Mouse (Mus musculus) kidney, adult 2 months (tissue): Measurements from ENCODE around the gene Gm10134. TPM values are rescaled to one million over a fixed set of nuclear protein-coding genes. Genes with fewer than 3 reads are reported as not detected.

Source experiments
- DNase-seq: peaks from one replicate; pipeline ENCODE4 v3.0.0; 2021
- H3K27ac ChIP-seq: fragments of 200-500 bp; 2 replicates; pipeline ENCODE4 v1.5.1; 2012; ENCODE audit warnings: low read depth, low read length, control low read depth, inconsistent platforms; ENCODE audit not compliant: insufficient read depth
- H3K27me3 ChIP-seq: fragments of 200-500 bp; replicated peaks from 2 replicates; pipeline ENCODE4 v1.6.1; 2012; ENCODE audit warnings: mild to moderate bottlenecking, moderate library complexity, low read length, inconsistent platforms; ENCODE audit not compliant: control insufficient read depth, insufficient read depth
- H3K36me3 ChIP-seq: fragments of 200-500 bp; 2 replicates; pipeline ENCODE4 v1.6.1; 2012; ENCODE audit warnings: mild to moderate bottlenecking, moderate library complexity, low read length, inconsistent platforms; ENCODE audit not compliant: control insufficient read depth, insufficient read depth
- H3K4me1 ChIP-seq: fragments of 200-500 bp; 2 replicates; pipeline ENCODE4 v1.6.1; 2011; ENCODE audit warnings: low read length; ENCODE audit not compliant: control insufficient read depth, insufficient read depth
- H3K4me3 ChIP-seq: fragments of 200-500 bp; 2 replicates; pipeline ENCODE4 v1.5.1; 2011; ENCODE audit warnings: mild to moderate bottlenecking, low read depth, low read length, control low read depth; ENCODE audit not compliant: insufficient read depth
- CTCF ChIP-seq: fragments of 200-500 bp; conservative IDR thresholded peaks from 2 replicates; pipeline ENCODE4 v1.5.1; 2011; ENCODE audit warnings: low read depth, mild to moderate bottlenecking, control low read depth, low read length, moderate library complexity, mixed read lengths; ENCODE audit not compliant: insufficient read depth, insufficient read length
- POLR2A ChIP-seq: fragments of 200-500 bp; IDR thresholded peaks from one replicate; pipeline ENCODE4 v1.6.1; 2011; ENCODE audit warnings: low read depth, low read length, control low read depth
- WGBS: fragments of 180-500 bp; shearing (Covaris S2); methylation state at CpG from one replicate; pipeline ENCODE4 v1.1.7; 2018; 5-methylcytosine and 5-hydroxymethylcytosine counted together
- polyA plus RNA-seq: library from polyadenylated mRNA; depleted of rRNA; stranded (reverse); fragments of >200 nt; gene quantifications from 2 replicates; pipeline ENCODE4 v1.2.3, GENCODE M21; 2012

Gm10134 gene
- polyA plus RNA-seq, 1 experiment: 0.33 TPM

DNA sequence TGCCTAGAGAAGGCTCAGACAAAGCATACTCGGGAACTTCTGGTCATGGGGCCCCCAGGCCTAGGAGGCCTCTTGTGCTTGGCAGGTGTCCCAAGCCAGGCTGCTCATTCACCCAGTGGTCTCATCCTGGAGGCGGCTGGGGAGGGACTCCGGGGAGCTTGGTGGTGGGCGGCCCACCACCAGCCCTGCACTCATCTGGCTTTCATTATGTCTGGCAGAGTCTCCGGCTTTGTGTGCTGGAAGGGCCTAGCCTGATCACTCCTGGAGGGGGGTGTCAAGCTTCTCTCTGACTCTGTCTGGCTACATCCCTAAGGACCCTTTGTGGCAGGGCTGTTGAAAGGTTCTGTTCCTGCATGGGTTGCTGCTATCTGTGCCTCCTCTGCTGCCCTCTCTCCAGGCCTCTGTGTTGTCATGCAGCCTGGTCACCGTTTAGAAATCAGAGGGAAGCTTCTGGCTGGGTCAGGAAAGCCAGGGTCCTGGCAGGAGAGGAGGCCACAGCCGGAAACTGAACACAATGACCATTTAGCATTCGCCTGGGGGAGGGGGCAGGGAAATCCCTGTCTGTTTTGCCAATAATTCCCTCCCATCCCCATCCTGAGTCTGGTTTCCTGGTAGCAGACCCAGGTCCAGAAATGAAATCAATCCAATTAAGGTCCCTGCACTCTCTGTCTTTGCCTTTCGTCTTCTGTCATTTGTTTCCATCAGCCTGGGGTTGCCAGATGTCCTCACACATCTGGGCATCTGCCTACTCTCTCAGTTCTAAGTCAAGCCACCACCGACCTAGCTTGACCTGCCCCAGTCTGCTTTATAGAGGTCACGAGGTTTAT lies 28.8 kb downstream of the Gm10134 start:
- DNase-seq: peak; percentile 73
- 54% methylated on average over 11 of the region's 11 CpGs for WGBS
- peak overlapping the region; percentile 52; the same call in 1 of the 2 replicates for H3K27ac ChIP-seq
- no peaks in the 10 kb centered on the region for H3K27me3 ChIP-seq
- TF ChIP-seq POLR2A (no peak), CTCF (no peak)
- H3K4me1 ChIP-seq: peaks cover 7% of the 10 kb centered on the region; the same call in 1 of the 2 replicates
- H3K4me3 ChIP-seq: no peak overlapping the region; the same call in 1 of the 2 replicates
- no peaks in the 10 kb centered on the region for H3K36me3 ChIP-seq

DNA sequence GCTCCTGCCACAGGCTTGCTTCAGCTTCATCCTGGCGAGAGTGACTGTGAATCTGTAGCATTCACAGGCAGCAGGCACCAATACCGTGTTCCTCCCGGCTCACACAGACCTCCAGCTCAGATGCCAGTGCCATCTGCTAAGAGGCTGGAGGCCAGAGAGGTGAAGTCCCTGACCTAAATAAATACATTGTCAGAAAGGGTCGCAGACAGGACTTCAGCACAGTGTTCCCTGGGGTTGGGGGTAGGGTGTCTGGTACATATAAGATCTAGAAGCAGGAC lies 29.3 kb downstream of the Gm10134 start:
- peaks cover 7% of the 10 kb centered on the region for H3K4me1 ChIP-seq
- WGBS: 50% methylated on average over 4 of the region's 4 CpGs

DNA sequence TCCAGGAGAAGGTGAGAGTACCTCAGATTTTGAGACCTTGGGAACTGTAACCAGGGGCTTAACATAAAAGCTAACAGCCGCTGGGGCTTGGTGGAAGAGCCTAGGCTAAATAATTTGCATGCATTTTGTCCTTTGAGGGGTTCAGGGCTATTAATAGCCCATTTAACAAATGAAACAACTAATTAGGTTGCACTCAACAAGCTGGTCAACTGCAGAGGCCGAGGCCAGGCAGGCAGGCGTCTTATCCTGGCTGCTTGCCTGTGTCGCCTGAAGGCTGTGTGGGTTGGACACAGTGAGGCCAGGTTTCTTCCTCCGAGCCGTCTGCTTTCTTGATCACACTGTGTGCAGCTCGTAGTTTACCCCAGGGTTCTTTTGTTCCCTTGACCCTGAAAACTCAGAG lies 29.8 kb downstream of the Gm10134 start:
- no peak for DNase-seq
- H3K27ac ChIP-seq: no peak overlapping the region
- H3K27me3 ChIP-seq: no peaks in the 10 kb centered on the region
- H3K4me3 ChIP-seq: no peak overlapping the region
- WGBS: 50% methylated on average over 7 of the region's 7 CpGs
- peaks cover 12% of the 10 kb centered on the region for H3K4me1 ChIP-seq
- TF ChIP-seq CTCF (no peak), POLR2A (no peak)
- H3K36me3 ChIP-seq: no peaks in the 10 kb centered on the region

More for the DNA sequence above, 29.3 kb downstream of the Gm10134 start:
- no peak for DNase-seq
- Histone ChIP-seq H3K27ac (no peak overlapping the region), H3K36me3 (no peaks in the 10 kb centered on the region), H3K4me3 (no peak overlapping the region), H3K27me3 (no peaks in the 10 kb centered on the region)
- TF ChIP-seq POLR2A: no peak
- TF ChIP-seq CTCF: no peak

DNA sequence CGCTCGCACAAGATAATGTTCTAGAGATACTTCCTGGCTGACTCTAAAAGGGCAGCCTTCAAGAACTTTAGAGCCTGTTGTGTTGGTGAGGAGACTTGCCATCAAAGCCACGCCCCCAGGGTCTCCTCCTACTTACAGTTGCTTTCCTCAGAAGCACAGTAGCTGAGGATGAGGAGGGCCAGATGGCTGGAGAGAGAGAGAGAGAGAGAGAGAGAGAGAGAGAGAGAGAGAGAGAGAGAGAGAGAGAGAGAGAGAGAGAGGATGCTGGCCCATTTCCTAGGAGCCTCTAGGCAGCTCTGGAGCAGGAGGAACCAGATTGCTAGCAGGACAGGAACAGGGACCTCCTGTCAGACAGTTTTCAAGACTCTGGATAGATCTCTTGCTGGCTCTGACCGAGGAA lies 30.3 kb downstream of the Gm10134 start:
- WGBS: 48% methylated on average over 4 of the region's 4 CpGs
- no peak for DNase-seq
- no peak for TF ChIP-seq POLR2A
- no peak for TF ChIP-seq CTCF
- no peaks in the 10 kb centered on the region for H3K36me3 ChIP-seq
- H3K4me3 ChIP-seq: no peak overlapping the region
- H3K4me1 ChIP-seq: peaks cover 14% of the 10 kb centered on the region
- H3K27me3 ChIP-seq: no peaks in the 10 kb centered on the region
- H3K27ac ChIP-seq: no peak overlapping the region

DNA sequence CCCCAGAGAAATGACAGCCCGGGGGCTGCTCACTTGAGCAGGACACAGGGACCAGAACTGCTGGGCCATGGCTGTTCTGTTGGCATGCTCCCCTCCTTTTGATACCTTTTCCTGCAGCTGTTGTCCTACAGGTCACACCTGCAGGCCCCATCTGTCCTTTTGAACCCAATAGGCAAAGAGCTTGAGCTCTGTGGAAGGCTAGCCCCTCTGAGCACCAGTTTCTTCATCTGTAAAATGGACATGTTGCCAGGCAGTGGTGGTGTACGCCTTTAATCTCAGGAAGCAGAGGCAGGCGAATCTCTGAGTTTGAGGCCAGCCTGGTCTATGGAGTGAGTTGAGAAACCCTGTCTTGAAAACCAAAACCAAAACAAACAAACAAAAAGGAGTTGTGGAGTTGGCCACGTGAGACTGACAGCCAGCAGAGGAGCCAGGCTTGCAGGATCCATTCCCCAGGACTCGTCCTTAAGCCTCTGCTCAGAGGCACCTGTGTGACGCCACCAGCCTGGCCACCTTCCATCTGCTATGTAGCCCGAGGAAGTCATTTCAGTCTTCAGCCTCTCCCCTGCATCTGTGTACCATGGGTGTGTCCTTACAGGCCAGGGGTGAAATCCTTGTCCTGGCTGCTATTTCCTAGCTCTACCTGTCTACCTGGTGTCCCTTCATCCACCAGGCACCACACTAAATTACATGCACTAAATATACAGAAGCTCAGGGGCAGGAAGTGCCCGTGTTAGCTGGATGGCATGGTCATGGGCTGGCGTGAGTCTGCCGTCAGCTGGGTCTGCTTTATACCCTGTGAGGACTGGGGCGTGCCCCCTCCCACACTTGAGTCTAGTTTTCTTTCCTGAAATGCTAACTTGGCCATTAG lies 31.1 kb downstream of the Gm10134 start:
- WGBS: 76% methylated on average over 11 of the region's 11 CpGs
- TF ChIP-seq CTCF (no peak), POLR2A (no peak)

DNA sequence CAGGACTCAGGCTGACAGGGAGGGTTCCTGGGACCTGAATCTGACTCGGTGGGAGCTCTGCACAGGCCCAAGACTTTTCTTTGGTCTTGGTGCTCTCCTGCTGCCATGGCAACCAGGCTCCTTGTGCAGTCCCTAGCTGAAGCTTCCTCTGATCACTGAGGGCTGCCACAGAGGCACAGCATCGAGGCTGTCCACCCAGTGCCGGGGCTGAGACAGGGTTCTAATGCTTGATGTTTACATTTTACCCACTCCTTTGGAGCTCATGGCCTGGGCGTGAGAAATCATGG lies 31.7 kb downstream of the Gm10134 start:
- no peak overlapping the region for H3K27ac ChIP-seq
- H3K36me3 ChIP-seq: no peaks in the 10 kb centered on the region
- WGBS: 84% methylated on average over 4 of the region's 4 CpGs
- no peak for TF ChIP-seq CTCF
- TF ChIP-seq POLR2A: no peak
- no peaks in the 10 kb centered on the region for H3K27me3 ChIP-seq
- H3K4me1 ChIP-seq: peaks cover 14% of the 10 kb centered on the region
- H3K4me3 ChIP-seq: no peak overlapping the region
- no peak for DNase-seq

More for the DNA sequence above, 31.1 kb downstream of the Gm10134 start:
- no peak overlapping the region for H3K4me3 ChIP-seq
- no peak overlapping the region for H3K27ac ChIP-seq
- no peaks in the 10 kb centered on the region for H3K36me3 ChIP-seq
- H3K4me1 ChIP-seq: peaks cover 14% of the 10 kb centered on the region
- DNase-seq: no peak
- no peaks in the 10 kb centered on the region for H3K27me3 ChIP-seq
